Mouse (Mus musculus) liver, postnatal 0 days (tissue): ENCODE data around the gene Bri3.

Experiments
- CTCF ChIP-seq: sonication (generic); IDR thresholded peaks from 2 replicates; pipeline ENCODE4 v1.5.1; 2016; ENCODE audit warnings: antibody characterized with exemption, low read depth
- EP300 ChIP-seq: IDR thresholded peaks from 2 replicates; pipeline ENCODE4 v1.6.1; 2016; ENCODE audit warnings: antibody characterized with exemption, low read depth, mild to moderate bottlenecking

DNA sequence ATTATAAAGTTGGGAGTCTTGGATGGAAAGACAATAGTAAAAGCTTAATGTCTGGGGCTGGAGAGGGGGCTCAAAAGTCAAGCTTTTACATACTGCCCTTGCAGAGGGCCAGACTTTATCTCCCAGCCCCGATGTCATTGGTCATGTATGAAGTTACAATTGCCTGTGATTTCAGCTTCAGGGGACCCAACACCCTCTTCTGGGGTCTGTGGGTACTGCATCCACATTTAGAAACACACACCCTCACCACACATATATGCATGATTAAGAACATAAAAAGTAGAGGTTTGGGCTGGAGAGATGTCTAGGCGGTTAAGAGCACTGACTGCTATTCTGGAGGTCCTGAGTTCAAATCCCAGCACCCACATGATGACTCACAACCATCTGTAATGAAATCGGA lies 137.5 kb downstream of the Bri3 start:
- TF ChIP-seq EP300, result no peak
- peak; percentile 50 for TF ChIP-seq CTCF
